Mouse (Mus musculus): Measurements from ENCODE around the gene 2810459M11Rik. TPM values are rescaled to one million over a fixed set of nuclear protein-coding genes. Genes with fewer than 3 reads are reported as not detected.
"Not testable (repeated sequence)": the region's sequence is repeated elsewhere in the genome, so short reads cannot be mapped to it uniquely, and the experiment has no call there.

The 2810459M11Rik gene
- polyA plus RNA-seq (2016; fragmentation: Nextera tagmentation; extraction: Ambion mirVana): 0.71 and 0.79 TPM in 2 replicates

DNA sequence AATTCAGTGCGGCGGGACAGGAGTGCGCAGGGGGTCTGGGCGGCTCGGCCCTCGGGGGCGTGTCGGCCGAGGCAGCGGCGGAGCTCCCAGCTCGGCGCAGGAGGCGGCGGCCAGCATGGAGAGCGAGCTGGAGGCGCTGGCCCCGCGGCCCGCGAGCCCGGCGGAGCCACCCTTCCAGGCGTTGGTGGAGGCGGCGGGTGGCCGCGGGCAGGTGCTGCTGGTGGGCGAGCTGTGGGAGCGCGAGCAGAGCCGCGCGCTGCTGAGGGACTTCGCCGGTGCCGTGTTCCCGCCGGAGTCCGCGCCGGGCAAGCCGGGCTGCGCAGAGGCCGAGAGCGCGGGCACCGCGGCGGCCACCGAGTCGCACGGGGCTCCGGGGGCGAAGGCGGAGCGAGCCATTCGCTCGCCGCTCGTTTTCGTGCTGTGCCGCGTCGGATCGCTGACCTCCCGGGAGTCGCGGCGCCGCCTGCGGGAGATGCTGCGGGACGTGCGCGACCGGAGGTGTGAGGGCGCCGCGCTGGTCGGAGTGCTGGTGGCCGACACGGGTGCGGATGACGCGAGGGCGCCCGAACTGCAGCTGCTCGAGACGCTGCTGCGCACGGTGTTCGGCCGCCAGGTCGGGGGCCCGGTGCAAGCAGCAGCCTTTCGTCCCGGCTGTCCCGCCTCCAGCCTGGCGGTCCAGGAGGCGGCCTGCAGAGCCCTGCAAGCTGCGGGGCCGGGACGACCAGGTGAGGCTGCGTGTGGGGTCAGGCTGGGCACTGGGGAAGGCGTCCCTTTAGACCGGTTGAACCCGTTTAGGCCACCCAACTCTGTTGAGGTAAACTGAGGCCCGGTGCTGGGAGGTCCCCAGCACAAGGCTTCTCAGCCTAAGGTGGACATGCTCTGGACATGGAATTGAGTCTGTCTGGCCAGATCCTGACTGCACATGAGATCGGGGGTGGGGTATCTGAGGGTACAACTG is at the start of gene 2810459M11Rik:
Gene 2810459M11Rik, plus strand, starts transcription at position 16 of the 958 bp plus-strand sequence.
- H3K4me1 ChIP-seq (replicated peaks): peaks cover 15% of the 10 kb centered on the region
- H3K9ac ChIP-seq: peak within 1 kb of the TSS; percentile 69
- H3K27me3 ChIP-seq (replicated peaks): peaks cover 56% of the 10 kb centered on the region
- H3K4me2 ChIP-seq: peak within 1 kb of the TSS; percentile 89
- peak; percentile 65; the same call in 1 of the 2 replicates for ATAC-seq (ENCODE audit: insufficient number of reproducible peaks, low FRiP score)
- under 1% methylated on average over 109 of the region's 110 CpGs for WGBS
- no peak within 1 kb of the TSS for H3K27ac ChIP-seq (ENCODE audit: poor library complexity, severe bottlenecking)
- H3K9me3 ChIP-seq (replicated peaks): peaks cover 7% of the 10 kb centered on the region
- no peaks in the 10 kb centered on the region for H3K36me3 ChIP-seq
- peak within 1 kb of the TSS; percentile 57 for H3K4me3 ChIP-seq

DNA sequence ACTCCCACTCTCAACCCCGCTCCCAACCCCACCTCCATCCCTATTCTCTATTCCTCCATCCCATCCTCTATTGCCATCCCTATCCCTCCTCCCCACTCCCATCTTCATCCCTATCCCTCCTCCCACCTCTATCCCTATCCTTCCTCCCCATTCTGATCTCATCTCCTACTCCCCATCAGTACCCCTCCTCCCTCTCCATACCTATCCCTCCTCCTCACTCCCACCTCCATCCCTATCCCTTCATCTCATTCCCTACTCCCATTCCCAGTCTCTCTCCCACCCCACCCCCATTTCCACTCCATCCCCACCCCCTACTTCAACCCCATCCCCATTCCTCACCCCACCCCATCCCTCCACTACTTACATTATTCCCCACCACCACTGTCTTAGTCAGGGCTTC is 48.4 kb upstream of the 2810459M11Rik start:
- H3K4me2 ChIP-seq: no peak overlapping the region
- no peak overlapping the region for H3K9ac ChIP-seq
- WGBS: 85% methylated on average over 1 of the region's 1 CpGs
- H3K27ac ChIP-seq (ENCODE audit: poor library complexity, severe bottlenecking): no peak overlapping the region
- H3K9me3 ChIP-seq (replicated peaks): peaks cover 9% of the 10 kb centered on the region; the same call in 1 of the 2 replicates
- H3K27me3 ChIP-seq (replicated peaks): no peaks in the 10 kb centered on the region
- no peaks in the 10 kb centered on the region for H3K4me1 ChIP-seq (replicated peaks)
- no peak for ATAC-seq (ENCODE audit: insufficient number of reproducible peaks, low FRiP score)
- no peaks in the 10 kb centered on the region for H3K36me3 ChIP-seq
- H3K4me3 ChIP-seq: no peak overlapping the region

DNA sequence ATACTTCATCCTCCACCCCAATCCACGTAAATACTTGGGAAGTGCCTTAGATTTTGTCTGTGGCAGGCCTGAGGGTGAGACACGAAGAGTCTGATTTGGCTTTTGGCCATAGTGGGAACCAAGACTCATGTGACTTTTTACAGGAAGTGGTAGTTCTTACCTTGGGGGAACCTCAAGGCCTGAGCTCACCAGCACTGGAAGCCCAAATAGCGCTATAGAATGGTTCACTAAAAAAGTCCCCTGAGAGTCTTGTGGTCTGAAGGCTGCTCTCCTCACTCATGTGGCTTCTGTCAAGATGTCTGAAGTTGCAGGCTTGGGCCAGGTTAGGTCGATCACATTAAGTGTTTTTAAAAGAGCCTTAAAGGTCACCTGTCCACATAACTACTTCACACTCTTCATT is 47.7 kb upstream of the 2810459M11Rik start:
- ATAC-seq (ENCODE audit: insufficient number of reproducible peaks, low FRiP score): no peak
- Histone ChIP-seq H3K27ac (ENCODE audit: poor library complexity, severe bottlenecking) (no peak overlapping the region), H3K4me3 (no peak overlapping the region), H3K9ac (no peak overlapping the region), H3K4me2 (no peak overlapping the region), H3K36me3 (no peaks in the 10 kb centered on the region), H3K9me3 (replicated peaks) (peaks cover 9% of the 10 kb centered on the region; the same call in 1 of the 2 replicates), H3K27me3 (replicated peaks) (no peaks in the 10 kb centered on the region), H3K4me1 (replicated peaks) (no peaks in the 10 kb centered on the region)
- WGBS: 77% methylated on average over 4 of the region's 4 CpGs

DNA sequence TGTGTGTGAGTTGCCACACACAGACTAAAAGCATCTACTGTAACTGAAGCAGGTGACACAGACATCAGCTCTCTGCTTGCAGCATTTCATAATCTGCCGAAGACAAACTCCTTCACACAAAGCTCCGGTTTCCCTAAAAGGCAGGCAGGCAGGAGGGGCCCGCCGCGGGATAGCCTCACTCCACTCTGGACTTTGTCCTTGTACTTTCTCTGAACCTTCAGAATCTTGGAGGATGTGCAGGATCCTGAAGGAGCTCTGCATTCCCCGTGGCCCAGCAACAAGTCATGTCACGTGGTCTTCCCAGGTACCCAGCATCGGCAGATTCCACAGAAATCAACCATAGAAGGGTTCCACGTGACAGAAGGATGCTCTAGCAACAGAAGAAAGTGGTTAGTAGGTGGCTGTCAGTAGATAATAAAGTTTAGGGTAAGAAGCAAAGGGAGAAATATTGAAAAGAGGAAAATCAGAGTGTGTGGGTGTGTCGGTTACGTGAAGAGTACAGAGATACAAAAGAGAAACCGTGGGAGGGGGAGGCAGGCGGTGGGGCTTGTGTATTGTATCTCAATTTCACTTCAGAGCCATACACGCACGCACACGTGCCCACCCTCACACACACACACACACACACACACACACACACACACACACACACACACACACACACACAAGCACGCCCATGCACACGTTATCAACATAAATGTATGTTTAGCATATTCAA is 45.7 kb upstream of the 2810459M11Rik start:
- no peak for ATAC-seq (ENCODE audit: insufficient number of reproducible peaks, low FRiP score)
- Histone ChIP-seq H3K36me3 (no peaks in the 10 kb centered on the region), H3K4me3 (no peak overlapping the region), H3K9me3 (replicated peaks) (peaks cover 6% of the 10 kb centered on the region; the same call in 1 of the 2 replicates), H3K27me3 (replicated peaks) (no peaks in the 10 kb centered on the region), H3K4me2 (no peak overlapping the region), H3K9ac (no peak overlapping the region), H3K4me1 (replicated peaks) (no peaks in the 10 kb centered on the region), H3K27ac (ENCODE audit: poor library complexity, severe bottlenecking) (no peak overlapping the region)
- WGBS: 72% methylated on average over 18 of the region's 18 CpGs

DNA sequence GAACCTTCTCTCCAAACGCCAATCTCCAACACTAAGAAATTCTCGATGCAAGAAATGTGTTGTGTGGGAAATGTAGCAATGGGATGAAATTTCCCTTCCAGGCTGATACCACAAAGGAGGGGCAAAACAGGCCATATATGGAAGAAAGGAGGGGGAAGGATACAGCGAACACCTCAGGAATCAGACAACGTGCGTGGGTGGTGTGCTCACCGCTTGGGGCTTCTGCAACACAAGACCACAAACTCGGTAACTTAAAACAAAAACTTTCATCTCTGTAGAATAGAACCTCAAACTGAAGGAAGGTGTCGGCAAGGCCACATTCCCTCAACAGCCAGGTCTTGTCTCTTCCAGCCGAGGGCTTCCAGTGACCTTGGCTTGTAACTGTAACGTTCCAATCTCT is 40.1 kb upstream of the 2810459M11Rik start:
- Histone ChIP-seq H3K4me1 (replicated peaks) (peaks cover 4% of the 10 kb centered on the region; the same call in 1 of the 2 replicates), H3K36me3 (no peaks in the 10 kb centered on the region), H3K9ac (no peak overlapping the region), H3K27ac (ENCODE audit: poor library complexity, severe bottlenecking) (no peak overlapping the region), H3K9me3 (replicated peaks) (no peaks in the 10 kb centered on the region), H3K27me3 (replicated peaks) (peaks cover 6% of the 10 kb centered on the region), H3K4me2 (no peak overlapping the region), H3K4me3 (no peak overlapping the region)
- ATAC-seq (ENCODE audit: insufficient number of reproducible peaks, low FRiP score): no peak
- WGBS: 81% methylated on average over 10 of the region's 10 CpGs

DNA sequence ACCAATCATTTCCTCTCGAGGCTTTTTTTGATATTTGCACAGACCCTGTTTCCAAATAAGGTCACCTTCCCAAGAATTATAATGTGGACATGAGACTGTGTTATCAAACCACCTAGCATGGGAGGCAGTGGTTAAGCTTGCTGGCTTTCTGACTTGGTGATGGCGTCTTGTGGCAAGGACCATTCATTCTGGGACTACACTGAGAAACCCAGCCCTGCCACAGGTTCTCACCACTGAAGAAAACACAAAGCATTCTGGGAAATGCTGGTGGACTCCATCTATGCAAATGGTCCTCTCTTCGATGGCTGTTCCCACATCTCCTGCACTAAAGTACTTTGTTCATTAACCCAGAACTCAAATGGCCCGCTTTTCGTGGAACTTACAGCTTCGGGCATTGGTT is 39.6 kb upstream of the 2810459M11Rik start:
- H3K4me1 ChIP-seq (replicated peaks): peaks cover 4% of the 10 kb centered on the region; the same call in 1 of the 2 replicates
- no peak overlapping the region for H3K4me2 ChIP-seq
- H3K36me3 ChIP-seq: no peaks in the 10 kb centered on the region
- no peak overlapping the region for H3K9ac ChIP-seq
- no peak for ATAC-seq (ENCODE audit: insufficient number of reproducible peaks, low FRiP score)
- H3K27ac ChIP-seq (ENCODE audit: poor library complexity, severe bottlenecking): no peak overlapping the region
- 84% methylated on average over 6 of the region's 6 CpGs for WGBS
- H3K27me3 ChIP-seq (replicated peaks): peaks cover 6% of the 10 kb centered on the region
- no peak overlapping the region for H3K4me3 ChIP-seq
- no peaks in the 10 kb centered on the region for H3K9me3 ChIP-seq (replicated peaks)

DNA sequence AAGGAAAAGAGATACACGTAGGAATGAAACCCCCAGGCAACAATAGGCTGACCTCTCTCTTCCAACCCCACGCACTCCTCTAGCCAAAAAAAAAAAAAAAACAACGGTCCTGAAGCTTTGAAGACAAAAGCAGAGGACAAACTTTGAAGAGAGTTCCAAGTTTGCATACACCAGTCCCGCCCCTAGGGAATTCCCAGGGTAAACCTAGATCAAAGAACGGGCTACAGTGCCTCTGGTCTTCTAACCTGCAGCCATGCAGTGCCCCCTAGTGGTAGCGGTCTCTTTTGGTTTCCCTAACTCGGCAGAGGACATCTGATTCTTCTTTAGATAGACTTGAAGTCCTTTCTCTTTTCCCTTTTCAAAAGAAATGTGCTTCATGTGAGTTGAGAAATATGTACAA is 37.9 kb upstream of the 2810459M11Rik start:
- no peaks in the 10 kb centered on the region for H3K36me3 ChIP-seq
- H3K4me1 ChIP-seq (replicated peaks): peaks cover 4% of the 10 kb centered on the region; the same call in 1 of the 2 replicates
- no peak overlapping the region for H3K27ac ChIP-seq (ENCODE audit: poor library complexity, severe bottlenecking)
- peak overlapping the region; percentile 46 for H3K4me2 ChIP-seq
- WGBS: 2% methylated on average over 7 of the region's 7 CpGs
- H3K4me3 ChIP-seq: no peak overlapping the region
- H3K27me3 ChIP-seq (replicated peaks): peaks cover 6% of the 10 kb centered on the region
- H3K9ac ChIP-seq: peak overlapping the region; percentile 7; the same call in 1 of the 2 replicates
- no peak for ATAC-seq (ENCODE audit: insufficient number of reproducible peaks, low FRiP score)
- peaks cover 6% of the 10 kb centered on the region; the same call in 1 of the 2 replicates for H3K9me3 ChIP-seq (replicated peaks)

DNA sequence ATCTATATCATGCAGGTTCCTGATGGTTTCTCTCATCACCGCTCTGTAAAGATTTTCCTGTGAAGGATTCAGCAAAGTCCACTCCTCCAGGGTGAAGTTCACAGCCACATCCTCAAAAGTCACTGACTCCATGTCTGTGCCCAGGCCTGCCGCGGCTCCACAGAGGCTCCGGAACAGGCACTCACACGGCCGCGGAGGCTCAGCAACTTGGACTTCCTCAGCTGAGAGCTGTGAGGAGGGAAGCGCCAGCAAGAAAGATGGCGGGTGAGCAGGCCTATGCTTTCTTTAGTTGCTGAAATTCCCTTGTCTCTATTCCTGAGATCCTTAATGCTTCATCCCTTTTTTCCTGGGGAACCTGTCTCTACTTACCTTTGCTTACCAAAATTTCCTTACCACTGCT is 29.9 kb upstream of the 2810459M11Rik start:
- WGBS: 92% methylated on average over 9 of the region's 9 CpGs
- not testable (repeated sequence) for H3K4me1 ChIP-seq (replicated peaks); H3K4me2 ChIP-seq; H3K27ac ChIP-seq (ENCODE audit: poor library complexity, severe bottlenecking); ATAC-seq (ENCODE audit: insufficient number of reproducible peaks, low FRiP score); H3K9ac ChIP-seq; H3K4me3 ChIP-seq; H3K36me3 ChIP-seq
- peaks cover 11% of the 10 kb centered on the region for H3K9me3 ChIP-seq (replicated peaks)
- peaks cover 43% of the 10 kb centered on the region for H3K27me3 ChIP-seq (replicated peaks)

DNA sequence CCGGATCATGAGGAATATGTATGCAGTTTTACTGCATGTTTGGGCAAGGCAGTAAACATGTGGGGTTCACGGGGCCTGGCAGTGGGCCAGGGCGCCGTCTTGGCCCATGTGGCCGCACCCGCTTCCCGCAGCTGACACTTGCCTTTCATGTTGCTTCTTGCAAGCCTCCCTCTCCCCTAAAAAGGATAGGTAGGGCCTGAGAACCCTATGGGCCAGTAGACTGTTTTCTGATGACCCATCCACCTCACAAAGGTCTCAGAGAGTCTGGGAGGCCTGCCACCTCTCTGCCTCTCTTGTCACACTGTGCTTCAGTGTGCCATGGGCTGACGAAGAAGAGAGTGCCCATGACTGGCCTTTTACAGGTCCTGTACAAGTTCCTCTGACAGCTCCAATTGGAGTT is 29.1 kb upstream of the 2810459M11Rik start, which contains the start of gene Spata3:
Gene Spata3, plus strand, starts transcription at position 301 of the 400 bp plus-strand sequence.
- no peaks in the 10 kb centered on the region for H3K36me3 ChIP-seq
- no peak within 1 kb of the TSS for H3K27ac ChIP-seq (ENCODE audit: poor library complexity, severe bottlenecking)
- WGBS: 82% methylated on average over 8 of the region's 8 CpGs
- no peak within 1 kb of the TSS for H3K4me2 ChIP-seq
- peaks cover 3% of the 10 kb centered on the region; the same call in 1 of the 2 replicates for H3K4me1 ChIP-seq (replicated peaks)
- peaks cover 9% of the 10 kb centered on the region for H3K9me3 ChIP-seq (replicated peaks)
- H3K27me3 ChIP-seq (replicated peaks): peaks cover 48% of the 10 kb centered on the region
- H3K9ac ChIP-seq: no peak within 1 kb of the TSS
- ATAC-seq (ENCODE audit: insufficient number of reproducible peaks, low FRiP score): no peak
- no peak within 1 kb of the TSS for H3K4me3 ChIP-seq

DNA sequence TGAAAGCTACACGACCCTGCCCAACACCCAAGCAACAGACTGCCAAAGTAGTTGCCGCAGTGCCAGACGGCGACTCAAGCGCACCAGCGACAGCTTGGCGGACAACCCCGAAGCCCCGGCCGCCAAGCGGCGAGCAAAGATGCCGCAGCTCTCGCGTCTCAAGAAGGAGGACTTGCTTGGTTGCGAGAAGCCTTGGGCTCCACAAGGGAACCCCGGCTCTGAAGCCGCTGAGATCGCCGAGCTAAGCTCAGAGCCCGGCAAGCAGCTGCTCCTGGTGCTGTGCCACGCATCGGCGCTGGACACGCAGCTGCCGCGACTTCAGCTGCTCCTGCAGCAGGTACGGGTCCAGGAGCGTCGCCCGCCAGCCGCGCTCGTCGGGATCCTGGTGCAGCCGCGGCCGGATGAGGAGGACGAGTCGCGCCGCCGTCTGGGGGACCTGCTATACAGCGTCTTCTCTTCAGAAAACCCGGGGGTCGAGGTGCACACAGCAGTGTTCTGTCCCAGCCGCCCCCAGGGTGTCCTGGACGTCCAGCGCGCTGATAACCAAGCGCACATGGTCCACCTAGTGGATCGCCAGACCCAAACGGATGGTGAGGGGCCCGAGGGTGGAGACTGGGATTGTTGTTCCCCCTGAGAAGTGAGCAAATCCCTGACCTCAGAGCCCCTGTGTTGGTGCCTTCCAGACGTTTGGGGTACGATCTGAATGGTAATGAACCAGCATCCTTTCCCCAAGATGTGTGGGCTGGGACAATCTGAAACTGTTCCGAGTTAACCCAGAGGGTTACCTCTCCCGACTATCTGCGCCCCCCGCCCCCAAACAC is 27.2 kb upstream of the 2810459M11Rik start:
- no peak overlapping the region for H3K27ac ChIP-seq (ENCODE audit: poor library complexity, severe bottlenecking)
- 3% methylated on average over 60 of the region's 60 CpGs for WGBS
- 0 out of 2 replicates have a peak, but pooled peaks have one; percentile 61 for ATAC-seq (ENCODE audit: insufficient number of reproducible peaks, low FRiP score)
- peaks cover 63% of the 10 kb centered on the region for H3K27me3 ChIP-seq (replicated peaks)
- H3K36me3 ChIP-seq: no peaks in the 10 kb centered on the region
- H3K9me3 ChIP-seq (replicated peaks): peaks cover 5% of the 10 kb centered on the region; the same call in 1 of the 2 replicates
- H3K4me2 ChIP-seq: peak overlapping the region; percentile 84
- H3K4me1 ChIP-seq (replicated peaks): peaks cover 3% of the 10 kb centered on the region; the same call in 1 of the 2 replicates
- peak overlapping the region; percentile 50 for H3K4me3 ChIP-seq
- peak overlapping the region; percentile 62 for H3K9ac ChIP-seq
